Mouse (Mus musculus) A20 (cell line): ENCODE data around the gene Pdp2.

Experiments used
- DNase-seq: peaks from one replicate; pipeline ENCODE4 v3.0.0-alpha.2; 2011; ENCODE audit warnings: low read depth, low spot score

Pdp2 gene

GRCm38 (mm10) chr8:104597656-104598055, 6.4 kb downstream of the Pdp2 start:
- no peak for DNase-seq

- DNase-seq: no peak
Measured at GRCm38 (mm10) chr8:104598496-104598895, 7.2 kb downstream of the Pdp2 start.

GRCm38 (mm10) chr8:104601386-104601785, 10.1 kb downstream of the Pdp2 start:
- no peak for DNase-seq

GRCm38 (mm10) chr8:104601941-104602371, 10.7 kb downstream of the Pdp2 start:
- no peak for DNase-seq

GRCm38 (mm10) chr8:104602468-104603244, 11.4 kb downstream of the Pdp2 start:
- DNase-seq: peak; percentile 80

- DNase-seq: no peak
Measured at GRCm38 (mm10) chr8:104603245-104603593, 12.0 kb downstream of the Pdp2 start.

- DNase-seq: no peak
Measured at GRCm38 (mm10) chr8:104606329-104606728, 15.1 kb downstream of the Pdp2 start.

- DNase-seq: no peak
Measured at GRCm38 (mm10) chr8:104607944-104608343, 16.7 kb downstream of the Pdp2 start.

GRCm38 (mm10) chr8:104609222-104609621, 18.0 kb downstream of the Pdp2 start:
- DNase-seq: no peak

GRCm38 (mm10) chr8:104610185-104610766, 19.0 kb downstream of the Pdp2 start:
- no peak for DNase-seq

GRCm38 (mm10) chr8:104611613-104612012, 20.4 kb downstream of the Pdp2 start:
- no peak for DNase-seq

- DNase-seq: no peak
Measured at GRCm38 (mm10) chr8:104613119-104613518, 21.9 kb downstream of the Pdp2 start.

- no peak for DNase-seq
Measured at GRCm38 (mm10) chr8:104620765-104621164, 29.5 kb downstream of the Pdp2 start.

GRCm38 (mm10) chr8:104624161-104624560, 32.9 kb downstream of the Pdp2 start, which contains the start of gene Cdh16:
Gene Cdh16 (minus strand): TSS chr8:104624396.
- no peak for DNase-seq

GRCm38 (mm10) chr8:104627065-104627740, 36.0 kb downstream of the Pdp2 start:
- DNase-seq: no peak

- no peak for DNase-seq
Measured at GRCm38 (mm10) chr8:104628402-104628801, 37.2 kb downstream of the Pdp2 start.

GRCm38 (mm10) chr8:104629306-104630110, 38.3 kb downstream of the Pdp2 start:
- DNase-seq: no peak

GRCm38 (mm10) chr8:104630111-104630479, 38.8 kb downstream of the Pdp2 start:
- no peak for DNase-seq

GRCm38 (mm10) chr8:104630574-104630973, 39.3 kb downstream of the Pdp2 start:
- DNase-seq: no peak

GRCm38 (mm10) chr8:104630981-104631663, 39.9 kb downstream of the Pdp2 start, which contains the start of gene Rrad:
Gene Rrad (minus strand): TSS chr8:104631327.
- peak; percentile 83 for DNase-seq

- DNase-seq: peak; percentile 63
Measured at GRCm38 (mm10) chr8:104631975-104632374, 40.7 kb downstream of the Pdp2 start.
